Mouse (Mus musculus) cerebellum, adult 8-10 months (tissue): ENCODE data around the gene Proser3.

Source experiments
- DNase-seq: peaks from one replicate; pipeline ENCODE4 v3.0.0; 2022

The Proser3 gene

GRCm38 (mm10) chr7:30572969-30573368 is 20.9 kb upstream of the Proser3 start:
- DNase-seq = peak; percentile 71

- no peak for DNase-seq
These were observed 20.3 kb upstream of the Proser3 start for GRCm38 (mm10) chr7:30572389-30572788.

GRCm38 (mm10) chr7:30567555-30567954 is 15.5 kb upstream of the Proser3 start:
- no peak for DNase-seq

- peak; percentile 14 for DNase-seq
These were observed 13.9 kb upstream of the Proser3 start for GRCm38 (mm10) chr7:30566033-30566432.

- DNase-seq = peak; percentile 13
These were observed 13.0 kb upstream of the Proser3 start, which contains the start of gene Igflr1 for GRCm38 (mm10) chr7:30564970-30565571. Igflr1 (plus strand) TSS chr7:30565427.

- no peak for DNase-seq
These were observed 11.8 kb upstream of the Proser3 start for GRCm38 (mm10) chr7:30563906-30564280.

GRCm38 (mm10) chr7:30563117-30563905 is 11.2 kb upstream of the Proser3 start, which contains the start of the genes U2af1l4, Gm49396 and Psenen:
U2af1l4 (plus strand) TSS chr7:30563301.
Gm49396 (plus strand) TSS chr7:30563344.
Psenen (minus strand) TSS chr7:30563627.
- DNase-seq = peak; percentile 93

- no peak for DNase-seq
These were observed 10.5 kb upstream of the Proser3 start for GRCm38 (mm10) chr7:30562526-30563116.

GRCm38 (mm10) chr7:30560296-30560695 is 8.2 kb upstream of the Proser3 start:
- no peak for DNase-seq

- peak; percentile 98 for DNase-seq
These were observed 7.4 kb upstream of the Proser3 start, which contains the start of gene Lin37 for GRCm38 (mm10) chr7:30559443-30559954. Lin37 (minus strand) TSS chr7:30559838.

GRCm38 (mm10) chr7:30558656-30559442 is 6.8 kb upstream of the Proser3 start:
- DNase-seq = no peak

GRCm38 (mm10) chr7:30557901-30558514 is 5.9 kb upstream of the Proser3 start:
- DNase-seq = no peak

GRCm38 (mm10) chr7:30556894-30557536 is 4.9 kb upstream of the Proser3 start:
- no peak for DNase-seq

GRCm38 (mm10) chr7:30553810-30554584 is 1.9 kb upstream of the Proser3 start:
- DNase-seq = no peak

GRCm38 (mm10) chr7:30553021-30553589 is 1.0 kb upstream of the Proser3 start:
- DNase-seq = peak; percentile 67

- DNase-seq = no peak
These were observed 526 bp downstream of the Proser3 start for GRCm38 (mm10) chr7:30551445-30552101.

GRCm38 (mm10) chr7:30550603-30551002 is 1.5 kb downstream of the Proser3 start:
- no peak for DNase-seq

- no peak for DNase-seq
These were observed 2.2 kb downstream of the Proser3 start for GRCm38 (mm10) chr7:30549880-30550279.

GRCm38 (mm10) chr7:30544327-30544726 is 7.8 kb downstream of the Proser3 start:
- no peak for DNase-seq

GRCm38 (mm10) chr7:30540572-30540971 is 11.5 kb downstream of the Proser3 start:
- DNase-seq = no peak
